9 mouse cellular contexts compared by ENCODE assay signal in the genomic region with DNA sequence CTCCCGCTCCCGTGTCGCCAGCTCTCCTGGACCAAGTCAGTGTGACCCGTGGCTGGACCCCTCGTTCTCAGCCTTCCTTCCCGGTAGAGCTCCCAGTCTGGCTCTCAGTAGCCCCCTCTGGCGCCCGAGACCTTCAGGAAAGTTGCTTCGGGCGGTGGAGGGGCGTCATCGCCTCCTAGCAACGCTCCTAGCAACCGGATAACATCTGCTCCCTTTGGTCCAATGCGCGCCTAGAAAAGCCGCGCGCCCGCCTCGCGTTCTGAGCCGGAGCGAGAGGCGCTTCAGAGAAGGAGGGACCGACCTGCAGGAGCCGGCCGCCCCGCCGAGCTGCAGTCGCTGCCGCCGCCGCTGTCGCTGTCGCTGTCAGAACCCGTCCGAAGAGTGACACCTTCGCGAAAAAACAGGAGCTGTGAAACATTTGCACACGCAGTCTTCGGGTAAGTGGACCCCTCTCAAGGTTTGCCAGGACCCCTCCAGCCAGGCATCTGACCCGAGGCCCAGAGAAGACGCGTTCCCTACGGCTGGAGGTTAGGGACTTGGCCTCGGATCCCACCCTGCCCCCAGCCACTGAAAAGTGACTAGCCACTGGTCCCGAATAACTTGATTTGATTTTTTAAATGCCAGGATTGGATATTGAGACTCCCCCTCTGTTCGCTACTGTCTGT. TPM values are rescaled to one million over a fixed set of nuclear protein-coding genes. Genes with fewer than 3 reads are reported as not detected.
DNase-seq lines count a peak whose midpoint lies in the region; ATAC-seq and TF ChIP-seq lines count a peak whose summit lies in the region.
"Had no signal": no experiment of that assay in that cellular context is flagged by ENCODE, and none has a peak within 500 bp of the region (broad histone marks: within the 10 kb centered on the region; RNA-seq: fewer than 3 reads in every experiment).

No protein-coding gene starts in this region.

- H3K36me3 ChIP-seq in hindbrain, embryonic 14.5 days (replicated peaks; ENCODE audit: control insufficient read depth, insufficient read depth): no peaks in the 10 kb centered on the region
- H3K36me3 ChIP-seq in lung, postnatal 0 days (ENCODE audit: insufficient read depth, low read length): no peaks in the 10 kb centered on the region

- H3K4me2 ChIP-seq in hindbrain, embryonic 14.5 days (replicated peaks): peak overlapping the region; percentile 96
- peak overlapping the region; percentile 49 for H3K4me2 ChIP-seq in lung, postnatal 0 days (replicated peaks; ENCODE audit: low read depth, low read length)

- peak; percentile 94 for ATAC-seq in hindbrain, embryonic 14.5 days (ENCODE audit: low FRiP score)
- ATAC-seq in lung, postnatal 0 days: peak; percentile 92

- H3K27ac ChIP-seq in hindbrain, embryonic 14.5 days: no peak overlapping the region; the same call in 1 of the 2 replicates
- no peak overlapping the region for H3K27ac ChIP-seq in lung, postnatal 0 days (ENCODE audit: low read length)

- H3K4me1 ChIP-seq in hindbrain, embryonic 14.5 days (replicated peaks; ENCODE audit: control insufficient read depth, insufficient read depth, low read length): peaks cover 15% of the 10 kb centered on the region
- H3K4me1 ChIP-seq in lung, postnatal 0 days (ENCODE audit: insufficient read depth, low read depth, low read length): no peaks in the 10 kb centered on the region; the same call in 1 of the 2 replicates

- peak overlapping the region; percentile 41 for H3K4me3 ChIP-seq in hindbrain, embryonic 14.5 days (replicated peaks; ENCODE audit: low read length)
- H3K4me3 ChIP-seq in lung, postnatal 0 days (ENCODE audit: low read depth, low read length): peak overlapping the region; percentile 21; the same call in 1 of the 2 replicates

- H3K9ac ChIP-seq in hindbrain, embryonic 14.5 days: peak overlapping the region; percentile 54
- no peak overlapping the region for H3K9ac ChIP-seq in lung, postnatal 0 days (replicated peaks; ENCODE audit: low read depth)

- WGBS in hindbrain, embryonic 14.5 days: under 1% methylated on average over 49 of the region's 49 CpGs
- WGBS in lung, postnatal 0 days: under 1% methylated on average over 48 of the region's 49 CpGs

- H3K9me3 ChIP-seq in hindbrain, embryonic 14.5 days (ENCODE audit: control insufficient read depth, low read length): no peaks in the 10 kb centered on the region
- H3K9me3 ChIP-seq in lung, postnatal 0 days (ENCODE audit: low read length): no peaks in the 10 kb centered on the region

- TF ChIP-seq CTCF in lung, postnatal 0 days (IDR thresholded peaks at IDR 0.05): peak; percentile 62

- DNase-seq in Muller cell, postnatal 12 days (ENCODE audit: inconsistent ontology term): peak; percentile 92
- peak; percentile 88 to 95 for DNase-seq in cerebellum, postnatal 4 days (ENCODE audit: low spot score in 2 of 2)
- DNase-seq in gastrocnemius, adult 18-20 months (ENCODE audit: low spot score): peak; percentile 10
- peak; percentile 95 for DNase-seq in hindbrain, embryonic 14.5 days (ENCODE audit: low spot score)
- DNase-seq in layer of hippocampus, postnatal 25 days (ENCODE audit: extremely low spot score in 1 of 2, low spot score in 1 of 2): peak; percentile 86 to 95
- peak; percentile 76 for DNase-seq in lung, postnatal 0 days (ENCODE audit: low spot score)
- DNase-seq in retina, postnatal 1 day: peak; percentile 97
- peak; percentile 49 for DNase-seq in urinary bladder, postnatal 25 days (ENCODE audit: low spot score)

- no peak for TF ChIP-seq EP300 in lung, postnatal 0 days (IDR thresholded peaks at IDR 0.05)

- peaks cover 7% of the 10 kb centered on the region; the same call in 1 of the 2 replicates for H3K27me3 ChIP-seq in hindbrain, embryonic 14.5 days (ENCODE audit: control insufficient read depth, insufficient read depth, low read length)
- H3K27me3 ChIP-seq in lung, postnatal 0 days (replicated peaks; ENCODE audit: insufficient read depth, low read length): peaks cover 19% of the 10 kb centered on the region

RNA-seq across cellular contexts. Expression of a gene that starts 32.0 kb away (rescaled TPM):
- total RNA-seq in gastrocnemius, adult 18-20 months (2021): not detected
- not detected in 2 replicates for polyA plus RNA-seq in hindbrain, embryonic 14.5 days (2014; fragmentation: Nextera tagmentation; extraction: Ambion mirVana)
- total RNA-seq in layer of hippocampus, postnatal 25 days (2021): not detected
- not detected in 2 replicates for polyA plus RNA-seq in lung, postnatal 0 days (2015; fragmentation: Nextera tagmentation; extraction: Ambion mirVana)
- total RNA-seq: neutrophil, adult 5-6 weeks had no signal

Comparison
In these comparisons a context has a peak if more than half of its experiments do, and no peak if none do; other contexts are left out.
1. DNase-seq: peak in every context shown above with its lines; median percentile 97 in retina, postnatal 1 day; 95 in hindbrain, embryonic 14.5 days; 92 in Muller cell, postnatal 12 days; 92 in cerebellum, postnatal 4 days; 90 in layer of hippocampus, postnatal 25 days; 76 in lung, postnatal 0 days; 49 in urinary bladder, postnatal 25 days; 10 in gastrocnemius, adult 18-20 months.